Mouse (Mus musculus): ENCODE results near the gene 1110051M20Rik. TPM values are rescaled to one million over a fixed set of nuclear protein-coding genes. Genes with fewer than 3 reads are reported as not detected.

1110051M20Rik gene
- total and polyA plus RNA-seq, 3 experiments = 8.4 to 14.7 (median 13.2) TPM

DNA sequence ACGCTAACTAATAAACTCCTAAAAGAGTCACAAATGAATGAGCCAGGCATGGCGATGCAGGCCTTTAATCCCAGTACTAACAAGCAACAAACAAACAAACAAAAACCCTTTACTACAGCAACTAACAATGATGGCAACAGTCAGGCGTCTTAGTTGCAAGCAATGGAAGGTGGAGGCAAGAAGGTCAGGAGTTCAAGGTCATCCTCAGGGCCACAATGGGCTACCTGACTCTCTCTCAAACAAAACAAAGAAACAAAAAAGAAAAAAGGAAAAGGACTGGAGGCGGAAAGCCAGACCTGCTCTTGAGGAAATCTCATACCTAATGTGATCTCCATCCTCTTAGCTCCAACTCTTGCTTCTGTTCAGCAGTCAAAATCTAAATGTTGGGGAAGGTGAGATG lies 39.4 kb downstream of the 1110051M20Rik start:
- Histone ChIP-seq H3K79me2 (replicated peaks; ENCODE audit: control insufficient read depth, insufficient read depth, low read length) (no peaks in the 10 kb centered on the region), H3K9ac (ENCODE audit: low read depth, low read length) (no peak overlapping the region), H3K27ac (no peak overlapping the region), H3K27me3 (ENCODE audit: control insufficient read depth, insufficient read depth, low read length) (no peaks in the 10 kb centered on the region), H3K4me1 (ENCODE audit: control insufficient read depth, insufficient read depth, low read length) (no peaks in the 10 kb centered on the region), H3K36me3 (ENCODE audit: control insufficient read depth, insufficient read depth, low read length) (no peaks in the 10 kb centered on the region), H3K4me3 (no peak overlapping the region)
- DNase-seq = no peak
- 88% methylated on average over 4 of the region's 4 CpGs for WGBS
- intact Hi-C loops (cut with DNase I) = loop anchor here (5.0 kb wide), 1 partner anchor 73 kb away; no protein-coding TSS in a partner anchor
- TF ChIP-seq CTCF (IDR thresholded peaks at IDR 0.05) (no peak), EP300 (IDR thresholded peaks at IDR 0.05; ENCODE audit: insufficient read depth, low read depth, low read length) (no peak), POLR2A (IDR thresholded peaks at IDR 0.05; ENCODE audit: insufficient read depth, low read depth, low read length) (no peak)

- intact Hi-C loops (cut with DNase I) = no loop called here
- 77% methylated on average over 2 of the region's 2 CpGs for WGBS
Measured at GRCm38 (mm10) chr2:91399727-91400126, 44.8 kb downstream of the 1110051M20Rik start.

DNA sequence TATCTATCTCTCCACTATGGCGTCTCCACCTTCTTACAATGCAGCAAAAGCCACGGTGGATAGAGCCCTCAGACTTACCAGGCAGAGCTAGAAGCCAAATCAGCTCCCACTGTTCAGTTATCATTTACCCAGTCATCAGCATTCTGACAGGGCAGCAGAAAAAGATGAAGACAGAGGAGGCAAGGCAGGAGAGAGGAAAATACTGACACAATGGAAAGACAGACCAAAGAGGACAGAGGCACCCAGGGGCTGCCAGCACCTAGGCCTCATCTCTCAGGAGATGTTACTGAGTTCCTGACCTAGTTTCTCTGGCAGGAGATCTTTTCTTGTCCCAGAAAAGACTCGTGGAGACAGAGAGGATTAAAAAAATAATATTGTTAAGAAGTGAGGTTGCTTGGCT lies 45.3 kb downstream of the 1110051M20Rik start:
- Histone ChIP-seq H3K27ac (no peak overlapping the region), H3K4me1 (ENCODE audit: control insufficient read depth, insufficient read depth, low read length) (no peaks in the 10 kb centered on the region; the same call in 1 of the 2 replicates), H3K79me2 (replicated peaks; ENCODE audit: control insufficient read depth, insufficient read depth, low read length) (no peaks in the 10 kb centered on the region), H3K4me3 (no peak overlapping the region), H3K36me3 (ENCODE audit: control insufficient read depth, insufficient read depth, low read length) (no peaks in the 10 kb centered on the region), H3K9ac (ENCODE audit: low read depth, low read length) (no peak overlapping the region), H3K27me3 (ENCODE audit: control insufficient read depth, insufficient read depth, low read length) (no peaks in the 10 kb centered on the region)
- intact Hi-C loops (cut with DNase I) = no loop called here
- TF ChIP-seq CTCF (IDR thresholded peaks at IDR 0.05) (no peak), EP300 (IDR thresholded peaks at IDR 0.05; ENCODE audit: insufficient read depth, low read depth, low read length) (no peak), POLR2A (IDR thresholded peaks at IDR 0.05; ENCODE audit: insufficient read depth, low read depth, low read length) (no peak)
- WGBS = 47% methylated on average over 3 of the region's 3 CpGs
- no peak for DNase-seq

More at GRCm38 (mm10) chr2:91399727-91400126, 44.8 kb downstream of the 1110051M20Rik start:
- Histone ChIP-seq H3K4me3 (no peak overlapping the region), H3K4me1 (ENCODE audit: control insufficient read depth, insufficient read depth, low read length) (no peaks in the 10 kb centered on the region; the same call in 1 of the 2 replicates), H3K79me2 (replicated peaks; ENCODE audit: control insufficient read depth, insufficient read depth, low read length) (no peaks in the 10 kb centered on the region), H3K27ac (no peak overlapping the region), H3K27me3 (ENCODE audit: control insufficient read depth, insufficient read depth, low read length) (no peaks in the 10 kb centered on the region), H3K9ac (ENCODE audit: low read depth, low read length) (no peak overlapping the region), H3K36me3 (ENCODE audit: control insufficient read depth, insufficient read depth, low read length) (no peaks in the 10 kb centered on the region)
- no peak for DNase-seq
- TF ChIP-seq EP300 (IDR thresholded peaks at IDR 0.05; ENCODE audit: insufficient read depth, low read depth, low read length) = no peak
- TF ChIP-seq POLR2A (IDR thresholded peaks at IDR 0.05; ENCODE audit: insufficient read depth, low read depth, low read length) = no peak
- TF ChIP-seq CTCF (IDR thresholded peaks at IDR 0.05) = no peak

GRCm38 (mm10) chr2:91394078-91394477 lies 50.4 kb downstream of the 1110051M20Rik start:
- H3K79me2 ChIP-seq (replicated peaks; ENCODE audit: control insufficient read depth, insufficient read depth, low read length) = no peaks in the 10 kb centered on the region
- no peaks in the 10 kb centered on the region for H3K4me1 ChIP-seq (ENCODE audit: control insufficient read depth, insufficient read depth, low read length)
- intact Hi-C loops (cut with DNase I) = no loop called here
- no peak overlapping the region for H3K9ac ChIP-seq (ENCODE audit: low read depth, low read length)
- 74% methylated on average over 4 of the region's 4 CpGs for WGBS
- H3K27me3 ChIP-seq (ENCODE audit: control insufficient read depth, insufficient read depth, low read length) = no peaks in the 10 kb centered on the region
- DNase-seq = no peak
- no peaks in the 10 kb centered on the region for H3K36me3 ChIP-seq (ENCODE audit: control insufficient read depth, insufficient read depth, low read length)
- no peak for TF ChIP-seq EP300 (IDR thresholded peaks at IDR 0.05; ENCODE audit: insufficient read depth, low read depth, low read length)
- H3K27ac ChIP-seq = no peak overlapping the region
- H3K4me3 ChIP-seq = no peak overlapping the region

DNA sequence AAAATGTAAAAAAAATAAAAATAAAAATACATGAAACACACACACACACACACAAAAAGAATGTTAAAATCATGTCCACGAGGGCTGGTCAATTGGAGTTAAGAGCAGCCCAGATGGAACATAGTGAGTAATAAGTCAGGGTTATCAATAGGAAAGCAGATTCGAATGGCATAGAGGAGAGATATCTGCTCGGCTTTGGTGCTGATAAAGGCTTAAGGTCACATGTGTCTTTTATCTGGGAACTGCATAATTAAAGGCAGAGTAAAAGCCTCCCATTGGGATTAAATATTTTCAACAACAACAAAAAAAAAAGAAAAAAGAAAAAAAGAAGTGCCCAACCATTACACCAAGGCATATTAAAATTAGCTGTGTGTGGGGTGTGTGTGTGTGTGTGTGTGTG lies 55.8 kb downstream of the 1110051M20Rik start:
- no peak for TF ChIP-seq POLR2A (IDR thresholded peaks at IDR 0.05; ENCODE audit: insufficient read depth, low read depth, low read length)
- no peak for TF ChIP-seq EP300 (IDR thresholded peaks at IDR 0.05; ENCODE audit: insufficient read depth, low read depth, low read length)
- TF ChIP-seq CTCF (IDR thresholded peaks at IDR 0.05) = no peak
- no peak overlapping the region for H3K27ac ChIP-seq
- DNase-seq = no peak
- H3K4me1 ChIP-seq (ENCODE audit: control insufficient read depth, insufficient read depth, low read length) = peaks cover 2% of the 10 kb centered on the region; the same call in 1 of the 2 replicates
- H3K36me3 ChIP-seq (ENCODE audit: control insufficient read depth, insufficient read depth, low read length) = no peaks in the 10 kb centered on the region
- WGBS = 50% methylated on average over 3 of the region's 3 CpGs
- intact Hi-C loops (cut with DNase I) = no loop called here
- H3K27me3 ChIP-seq (ENCODE audit: control insufficient read depth, insufficient read depth, low read length) = no peaks in the 10 kb centered on the region
- no peak overlapping the region for H3K9ac ChIP-seq (ENCODE audit: low read depth, low read length)
- no peaks in the 10 kb centered on the region for H3K79me2 ChIP-seq (replicated peaks; ENCODE audit: control insufficient read depth, insufficient read depth, low read length)
- no peak overlapping the region for H3K4me3 ChIP-seq

DNA sequence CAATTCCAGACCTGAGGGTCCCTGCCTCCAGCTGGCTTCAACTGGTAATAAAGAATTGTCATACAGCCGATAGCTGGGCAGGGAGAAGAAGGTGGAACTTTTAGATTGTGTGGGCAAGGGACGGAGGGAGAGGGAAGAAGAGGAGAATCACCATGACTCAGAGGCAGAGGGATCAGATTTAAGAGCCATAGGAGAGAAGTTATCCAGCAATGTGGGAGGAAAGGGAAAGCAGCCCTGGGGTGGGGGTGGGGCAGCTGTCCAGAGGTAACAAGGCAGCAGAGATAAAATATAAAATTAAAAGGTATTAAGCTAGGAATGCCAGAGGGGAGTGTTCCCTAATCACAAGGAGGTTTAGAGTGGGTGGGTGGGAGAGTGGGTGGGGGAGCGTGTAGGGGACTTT lies 56.2 kb downstream of the 1110051M20Rik start:
- H3K79me2 ChIP-seq (replicated peaks; ENCODE audit: control insufficient read depth, insufficient read depth, low read length) = no peaks in the 10 kb centered on the region
- H3K27ac ChIP-seq = no peak overlapping the region
- no peaks in the 10 kb centered on the region for H3K27me3 ChIP-seq (ENCODE audit: control insufficient read depth, insufficient read depth, low read length)
- no peak for DNase-seq
- WGBS = 83% methylated on average over 3 of the region's 3 CpGs
- H3K36me3 ChIP-seq (ENCODE audit: control insufficient read depth, insufficient read depth, low read length) = no peaks in the 10 kb centered on the region
- H3K4me1 ChIP-seq (ENCODE audit: control insufficient read depth, insufficient read depth, low read length) = peaks cover 2% of the 10 kb centered on the region; the same call in 1 of the 2 replicates
- intact Hi-C loops (cut with DNase I) = no loop called here
- no peak overlapping the region for H3K9ac ChIP-seq (ENCODE audit: low read depth, low read length)
- H3K4me3 ChIP-seq = no peak overlapping the region
- TF ChIP-seq EP300 (IDR thresholded peaks at IDR 0.05; ENCODE audit: insufficient read depth, low read depth, low read length) = no peak
- no peak for TF ChIP-seq CTCF (IDR thresholded peaks at IDR 0.05)
- TF ChIP-seq POLR2A (IDR thresholded peaks at IDR 0.05; ENCODE audit: insufficient read depth, low read depth, low read length) = no peak

Measured in heart, adult 2 months (tissue).